Mouse (Mus musculus) retina, adult 2 months (tissue): ENCODE data around the gene Rcor2.

Experiments used
- DNase-seq: peaks from one replicate; pipeline ENCODE4 v3.0.0-alpha.2; 2012; ENCODE audit warnings: low read depth, low spot score

The Rcor2 gene

DNA sequence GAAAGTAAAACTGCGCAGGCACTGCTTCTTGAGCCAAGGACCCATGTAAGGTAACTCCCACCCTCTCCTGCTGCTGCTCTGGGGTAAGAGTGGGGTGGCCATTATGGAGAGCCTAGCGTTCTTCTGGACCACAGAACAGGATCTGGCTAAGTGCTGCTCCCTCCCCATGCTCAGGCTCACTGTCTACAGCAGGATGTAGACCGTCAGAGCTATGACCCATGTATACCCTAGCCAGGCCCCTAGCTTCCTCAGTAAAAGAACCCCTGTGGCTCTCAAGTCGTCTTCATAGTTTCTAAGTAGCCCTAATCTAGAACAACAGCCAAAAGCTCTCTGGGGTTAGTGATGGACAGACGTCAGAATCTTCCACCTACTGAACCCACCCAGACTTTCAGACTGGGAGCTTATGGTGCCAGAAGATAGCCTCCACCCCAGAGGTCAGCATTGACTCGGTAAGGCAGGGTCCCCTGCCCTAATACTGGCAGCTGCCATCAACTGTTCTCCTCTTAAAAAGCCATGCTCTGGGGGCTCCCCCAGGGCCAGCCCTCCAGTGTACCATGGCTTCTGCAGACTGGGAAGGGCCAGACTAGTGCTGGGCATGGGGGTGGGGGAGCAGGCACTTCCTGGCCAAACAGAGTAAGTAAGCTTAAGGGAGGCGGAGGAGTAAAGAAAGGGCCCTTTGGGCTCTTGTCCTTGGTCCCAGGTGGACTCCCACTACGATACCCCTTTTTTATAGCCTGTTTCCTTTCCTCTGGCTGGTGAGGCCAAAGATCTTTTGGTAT, 27.2 kb downstream of the Rcor2 start:
- no peak for DNase-seq

DNA sequence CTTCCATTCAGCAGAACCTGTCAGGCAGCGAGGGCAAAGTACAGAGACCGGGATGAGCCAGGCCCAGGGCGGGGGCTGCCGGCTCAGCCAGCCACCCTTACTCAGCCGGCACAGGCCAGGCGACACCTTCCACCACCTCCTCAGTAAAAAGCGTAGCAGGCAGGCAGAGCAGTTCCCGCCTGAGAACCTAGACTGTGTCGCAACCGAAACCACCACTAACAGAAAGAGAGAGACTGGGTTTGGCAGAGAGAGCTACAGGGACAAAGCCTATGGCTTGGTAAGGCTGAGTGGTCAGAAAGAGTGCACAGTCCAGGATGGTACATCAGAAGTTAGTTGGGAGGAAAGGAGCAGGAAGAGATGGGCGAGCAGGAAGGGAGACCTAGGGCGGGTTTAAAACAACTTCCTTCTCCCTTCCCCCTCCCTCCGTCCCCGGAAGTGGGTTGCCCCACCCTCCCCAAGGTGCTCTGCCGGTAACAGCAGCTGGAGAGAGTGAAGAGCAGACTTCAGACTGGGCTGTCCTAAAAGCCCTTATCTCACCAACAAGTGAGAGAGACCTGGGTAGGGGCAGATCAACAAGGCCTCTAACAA, 28.0 kb downstream of the Rcor2 start:
- DNase-seq: no peak

DNA sequence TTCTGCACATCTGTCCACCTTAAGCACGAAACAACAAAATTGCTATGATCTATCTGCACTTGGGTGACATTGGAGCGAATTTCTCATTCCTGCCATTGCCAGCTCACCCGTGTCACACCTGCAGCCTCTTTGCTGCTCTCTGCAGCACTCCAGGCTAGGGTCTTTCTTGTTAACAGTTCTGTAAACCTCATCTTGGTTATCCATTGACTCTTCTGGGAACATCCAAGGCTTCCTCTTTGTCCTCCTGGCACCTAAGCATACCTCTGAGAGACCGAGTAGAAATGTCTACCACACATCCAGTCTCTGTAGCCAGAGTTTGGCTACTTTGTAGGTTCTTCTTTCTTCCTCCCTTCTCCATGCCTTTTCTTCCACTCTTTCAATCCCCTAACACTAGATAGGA, 28.8 kb downstream of the Rcor2 start:
- DNase-seq: no peak

DNA sequence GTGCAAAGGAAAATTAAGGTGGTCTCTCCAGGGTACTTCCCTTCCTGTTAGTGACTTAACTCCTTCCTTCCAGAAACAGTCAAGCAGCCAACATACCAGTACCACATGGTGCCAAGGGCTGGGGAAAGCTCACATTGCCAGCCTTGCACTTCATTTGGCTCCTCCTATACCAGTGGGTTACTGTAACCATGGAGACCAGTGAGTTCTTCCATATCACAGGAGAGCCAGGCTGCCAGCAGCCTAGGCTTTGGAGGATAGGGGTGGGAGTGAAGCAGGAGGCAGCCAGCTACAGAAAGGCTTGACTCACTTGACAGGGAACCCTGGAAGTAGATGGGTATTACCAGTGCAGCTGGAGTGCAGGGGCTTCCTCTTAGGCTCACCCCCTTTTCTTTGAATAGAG, 31.9 kb downstream of the Rcor2 start:
- DNase-seq: no peak

DNA sequence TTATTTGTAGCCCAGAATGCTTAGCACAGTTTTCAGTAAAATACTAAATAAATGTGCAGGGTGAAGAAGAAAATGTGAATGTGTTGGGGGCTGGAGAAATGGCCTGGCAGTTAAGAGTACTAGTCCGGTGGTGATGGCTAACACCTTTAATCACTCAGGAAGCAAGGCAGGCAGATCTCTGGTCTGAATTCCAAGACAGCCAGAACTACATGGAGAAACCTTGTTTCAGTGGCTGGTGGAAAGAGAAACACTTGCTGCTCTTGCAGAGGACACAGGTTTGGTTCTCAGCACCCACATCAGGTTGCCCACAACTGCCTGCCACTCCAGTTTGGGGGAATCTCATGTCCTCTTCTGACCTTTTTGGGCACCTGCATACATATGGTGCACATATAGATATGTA, 33.0 kb downstream of the Rcor2 start:
- no peak for DNase-seq

DNA sequence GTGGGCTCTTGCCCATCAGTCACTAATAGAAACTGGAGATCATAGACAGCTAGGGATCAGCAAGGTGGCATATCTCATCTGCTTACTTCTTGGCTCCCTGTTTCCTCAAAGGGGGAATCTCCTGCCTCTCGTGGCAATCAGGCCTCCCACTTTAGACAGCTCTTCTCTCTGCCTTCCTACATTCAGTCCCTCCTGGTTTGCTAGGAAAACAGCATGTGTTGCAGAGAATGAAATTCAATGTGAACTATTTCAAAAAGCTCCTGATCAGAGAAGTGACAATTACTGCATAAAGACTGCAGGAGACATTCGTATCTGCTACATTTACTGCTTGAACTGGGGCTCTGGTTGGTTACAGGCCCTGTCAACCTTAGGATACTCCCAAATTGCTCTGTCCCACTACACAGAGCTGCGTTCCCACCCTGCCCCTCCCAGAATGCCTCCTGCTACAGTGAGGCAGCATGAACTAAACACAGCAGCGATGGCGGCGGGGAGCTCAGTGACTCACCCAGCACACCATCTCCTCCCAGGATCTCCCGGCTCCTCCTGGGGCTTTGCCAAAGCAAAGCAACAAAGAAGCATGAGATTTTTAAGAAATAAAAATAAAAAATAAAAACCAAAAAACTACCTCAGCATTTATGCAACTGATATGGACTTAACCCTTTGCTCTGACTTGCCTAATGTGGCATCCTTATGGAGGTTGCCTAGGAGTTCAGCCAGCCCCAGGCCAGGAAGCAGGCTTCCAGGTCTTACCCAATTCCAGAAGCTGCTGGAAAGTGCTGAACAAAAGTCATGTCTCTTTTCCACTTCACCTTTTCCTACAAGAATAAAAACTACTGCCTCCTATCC, 34.7 kb downstream of the Rcor2 start:
- DNase-seq: no peak

DNA sequence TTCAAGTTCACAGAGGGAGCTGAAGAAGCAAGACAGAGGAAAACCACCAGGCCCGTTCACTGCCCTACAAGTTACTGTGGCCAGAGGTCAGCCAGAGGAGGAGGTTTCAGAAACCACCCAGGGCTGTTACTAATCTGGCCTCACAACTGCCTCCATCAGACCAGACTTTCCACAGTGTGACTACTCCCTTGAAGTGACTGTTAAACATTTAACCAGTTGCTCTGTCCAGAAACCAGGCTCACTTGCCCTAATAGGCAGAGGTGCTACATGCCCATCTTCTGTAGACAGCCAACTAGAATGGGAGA, 35.3 kb downstream of the Rcor2 start:
- no peak for DNase-seq

DNA sequence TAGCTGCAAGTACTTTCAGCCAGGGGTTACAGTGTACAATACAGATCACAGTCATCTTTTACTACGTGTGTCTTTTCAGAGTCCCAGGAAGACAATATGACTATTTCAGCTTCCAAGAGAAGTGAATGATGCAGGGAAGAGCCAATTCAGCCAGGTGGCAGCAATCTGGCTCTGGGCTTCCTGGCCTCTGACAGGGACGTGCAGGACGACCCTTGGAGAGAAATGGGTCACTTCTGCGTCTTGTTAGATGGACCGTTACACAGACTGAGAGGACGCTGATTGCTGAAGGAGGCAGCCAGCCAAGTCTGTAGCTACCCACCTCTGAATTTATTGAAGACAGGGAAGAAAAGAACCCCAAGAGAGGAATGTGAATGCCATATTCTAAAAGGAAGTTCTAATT, 36.7 kb downstream of the Rcor2 start:
- no peak for DNase-seq

DNA sequence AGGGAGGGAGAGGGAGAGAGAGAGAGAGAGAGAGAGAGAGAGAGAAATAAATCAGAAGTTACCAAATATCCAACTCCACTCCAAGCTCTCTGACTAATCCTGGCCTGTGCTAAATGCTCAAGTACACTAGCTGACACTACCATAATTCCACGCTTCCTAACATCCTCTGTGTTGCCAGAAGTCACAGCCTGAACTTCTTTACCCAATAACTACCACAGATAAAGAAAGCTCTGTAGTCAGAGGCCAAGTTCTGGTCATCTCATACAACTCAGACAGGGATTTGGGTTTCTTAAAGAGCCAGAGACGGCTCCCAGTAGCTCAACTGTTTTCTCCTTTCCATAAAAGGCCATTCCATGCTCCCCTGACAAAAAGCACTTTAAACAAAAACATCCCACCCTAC, 37.7 kb downstream of the Rcor2 start:
- DNase-seq: no peak

DNA sequence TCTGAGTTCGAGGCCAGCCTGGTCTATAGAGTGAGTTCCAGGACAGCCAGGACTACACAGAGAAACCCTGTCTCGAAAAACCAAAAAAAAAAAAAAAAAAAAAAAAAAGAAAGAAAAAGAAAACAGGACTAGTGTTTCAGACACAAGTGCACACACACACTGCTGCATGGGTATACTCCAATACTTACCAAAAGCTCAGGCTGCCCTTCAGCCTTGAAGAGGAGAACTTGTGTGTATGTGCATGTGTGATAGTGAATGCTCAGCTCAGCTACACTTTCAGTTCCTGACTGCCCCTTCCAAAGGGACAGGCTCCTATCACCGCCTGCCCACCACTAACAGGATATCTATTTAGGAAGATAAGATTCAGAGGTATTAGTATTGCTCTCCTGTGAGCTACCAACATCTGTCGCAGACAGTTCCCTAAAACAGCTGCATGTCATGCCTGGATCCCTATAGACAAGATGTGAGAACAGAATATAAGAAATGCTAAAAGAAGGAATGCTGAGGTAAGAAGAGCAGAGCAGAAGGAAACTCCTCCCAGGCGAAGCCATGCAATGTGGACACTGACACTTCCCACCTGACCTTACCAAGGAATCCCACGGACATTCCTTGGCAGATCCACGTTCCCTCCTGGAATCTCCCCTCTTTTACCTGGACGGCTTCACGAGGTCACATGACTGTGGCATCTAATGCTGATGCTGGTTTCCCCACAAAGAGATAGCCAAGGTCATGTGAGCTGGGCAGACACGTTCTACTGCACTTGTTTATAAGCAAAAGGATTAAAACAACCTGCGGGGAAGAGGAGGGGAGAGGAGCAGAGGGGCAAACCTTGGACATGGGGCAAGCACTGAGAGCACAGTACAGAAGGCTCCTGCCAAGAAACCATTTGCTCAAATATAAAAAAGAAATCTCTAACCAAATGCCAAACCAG, 38.5 kb downstream of the Rcor2 start:
- no peak for DNase-seq

DNA sequence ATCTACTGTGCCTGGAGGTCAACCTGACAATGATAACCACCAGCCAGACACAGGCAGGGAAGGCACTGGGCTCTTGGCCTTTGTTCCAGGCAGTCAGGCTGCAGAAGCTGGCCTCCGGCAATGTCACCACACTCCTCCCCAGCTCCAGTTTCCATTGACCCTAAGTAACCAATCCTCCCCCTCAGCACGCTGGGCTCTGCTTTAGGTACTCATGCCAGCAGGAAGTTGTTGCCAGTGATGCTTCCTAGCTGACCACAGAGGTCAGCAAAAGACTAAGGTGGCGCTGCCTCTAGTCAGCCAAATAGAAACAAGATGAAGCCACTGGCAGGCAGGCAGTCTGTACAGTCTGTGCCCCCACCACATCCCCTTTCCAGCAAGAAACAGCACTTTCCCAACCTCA, 39.8 kb downstream of the Rcor2 start:
- DNase-seq: no peak

DNA sequence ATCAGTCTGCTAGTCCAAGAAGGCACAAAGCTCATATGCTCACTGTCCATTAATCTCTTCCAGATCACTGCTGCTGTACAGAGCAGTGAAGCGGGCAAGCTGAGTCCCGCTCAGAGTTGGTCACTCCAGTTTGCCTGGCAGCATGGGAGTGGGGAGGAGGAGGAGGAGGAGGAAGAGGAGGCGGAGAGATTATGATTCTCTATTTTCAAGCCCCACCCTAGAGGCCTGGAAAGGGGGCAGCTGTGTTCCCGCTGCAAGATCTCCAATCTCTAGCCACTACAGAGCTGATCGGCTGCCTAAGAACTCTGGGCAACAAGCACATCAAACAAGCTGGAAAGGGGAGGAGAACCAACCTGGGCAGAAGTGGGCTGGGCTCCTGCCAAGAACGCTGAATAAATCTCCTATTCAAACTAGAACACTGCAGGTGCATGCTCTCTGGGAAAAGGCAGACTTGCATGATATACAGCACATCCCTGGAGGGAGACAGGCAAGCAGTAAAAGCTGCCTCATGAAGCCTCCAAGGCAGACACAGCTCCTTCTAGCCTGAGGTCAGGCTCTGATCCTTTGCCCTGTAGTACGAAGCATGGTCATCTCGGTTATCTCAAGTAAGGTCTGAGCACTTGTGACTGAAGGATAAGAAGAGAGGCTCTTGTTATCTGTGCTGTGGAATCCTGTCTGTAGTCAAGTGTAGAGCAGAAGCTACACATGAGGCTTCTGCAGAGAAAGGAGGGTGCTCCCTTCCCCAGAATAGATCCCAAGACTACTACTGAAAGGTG, 41.1 kb downstream of the Rcor2 start:
- no peak for DNase-seq

DNA sequence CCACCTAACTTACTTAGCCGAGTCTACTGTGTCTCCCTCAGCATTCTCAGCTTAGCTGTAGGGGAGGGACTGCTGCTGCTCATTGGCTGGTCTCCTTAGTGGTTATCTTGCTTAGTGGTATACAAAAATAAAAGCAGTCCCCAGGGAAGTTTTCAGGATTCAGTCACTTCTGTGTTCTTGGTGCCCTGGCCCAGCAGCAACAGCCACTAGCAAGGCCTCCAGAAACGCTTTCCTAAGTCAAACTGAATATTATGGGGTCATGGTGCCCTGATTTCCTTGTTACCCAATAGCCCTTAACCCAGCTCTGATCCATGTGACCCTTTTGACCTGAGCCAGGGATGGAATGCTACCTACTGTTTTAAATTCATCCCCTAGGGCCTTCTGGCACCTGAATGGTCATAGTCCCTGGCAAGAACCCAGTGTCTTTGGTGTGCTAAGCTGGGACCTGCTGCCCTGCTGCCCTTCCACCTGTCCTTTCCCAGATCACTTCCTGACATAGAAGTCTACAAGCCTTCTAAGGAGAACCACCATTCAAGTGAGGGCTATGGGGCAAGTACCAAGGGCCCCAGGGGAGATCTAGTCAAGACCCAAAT, 42.7 kb downstream of the Rcor2 start:
- no peak for DNase-seq

DNA sequence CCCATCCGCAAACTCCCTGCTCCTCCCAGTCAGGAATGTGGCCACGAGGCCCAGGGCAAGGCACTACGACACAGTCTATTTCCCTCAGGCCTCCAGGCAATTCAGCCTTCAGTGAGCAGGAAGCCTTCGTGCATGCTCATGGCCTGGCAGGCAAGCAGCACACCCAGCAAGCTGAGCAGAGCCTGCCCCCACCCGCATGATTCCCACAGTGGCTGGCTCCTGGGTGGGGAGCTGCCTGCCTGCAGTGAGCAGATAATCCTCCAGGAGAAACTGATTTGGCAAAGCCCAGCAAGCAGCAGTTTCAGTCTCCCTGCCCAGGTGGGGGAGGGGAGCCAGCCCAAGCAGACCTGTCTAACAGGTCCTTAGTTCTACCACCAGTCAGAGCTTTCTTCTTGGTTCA, 43.6 kb downstream of the Rcor2 start:
- DNase-seq: no peak

DNA sequence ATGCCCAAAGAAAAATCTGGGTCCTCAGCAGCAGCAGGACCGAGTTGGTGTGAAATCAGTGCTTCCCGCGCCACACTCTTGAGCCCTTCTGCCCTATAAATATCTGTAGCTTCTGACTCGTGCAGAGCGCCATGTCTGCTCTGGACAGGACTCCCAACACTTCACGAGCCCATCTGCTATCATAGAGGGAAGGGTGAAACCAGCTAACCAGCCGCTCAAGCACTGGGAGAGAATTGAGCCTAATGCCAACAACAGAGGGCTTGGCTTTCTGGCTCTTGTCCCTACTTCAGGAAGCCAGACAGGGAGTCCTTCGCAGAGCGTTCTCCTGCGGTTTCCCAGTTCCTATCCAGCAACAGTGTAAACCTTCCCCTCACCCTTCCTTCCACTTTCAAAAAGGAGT, 44.2 kb downstream of the Rcor2 start:
- DNase-seq: no peak

DNA sequence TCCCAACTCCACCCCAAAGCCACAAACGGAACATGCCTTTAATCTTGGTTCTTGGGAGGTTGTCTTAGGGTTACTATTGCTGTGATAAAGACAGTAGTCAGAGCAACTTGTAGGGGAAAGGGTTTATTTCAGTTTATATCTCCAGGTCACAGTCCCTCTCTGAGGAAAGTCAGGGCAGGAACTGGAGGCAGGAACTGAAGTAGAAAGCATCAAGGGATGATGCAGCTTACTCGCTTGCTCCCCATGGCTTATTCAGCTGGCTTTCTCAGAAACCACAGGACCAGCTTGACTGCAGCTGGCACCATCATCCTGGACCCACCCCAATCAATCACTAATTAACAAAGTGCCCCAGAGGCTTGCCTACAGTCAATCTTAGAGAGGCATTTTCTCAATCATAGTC, 46.5 kb downstream of the Rcor2 start:
- DNase-seq: no peak

DNA sequence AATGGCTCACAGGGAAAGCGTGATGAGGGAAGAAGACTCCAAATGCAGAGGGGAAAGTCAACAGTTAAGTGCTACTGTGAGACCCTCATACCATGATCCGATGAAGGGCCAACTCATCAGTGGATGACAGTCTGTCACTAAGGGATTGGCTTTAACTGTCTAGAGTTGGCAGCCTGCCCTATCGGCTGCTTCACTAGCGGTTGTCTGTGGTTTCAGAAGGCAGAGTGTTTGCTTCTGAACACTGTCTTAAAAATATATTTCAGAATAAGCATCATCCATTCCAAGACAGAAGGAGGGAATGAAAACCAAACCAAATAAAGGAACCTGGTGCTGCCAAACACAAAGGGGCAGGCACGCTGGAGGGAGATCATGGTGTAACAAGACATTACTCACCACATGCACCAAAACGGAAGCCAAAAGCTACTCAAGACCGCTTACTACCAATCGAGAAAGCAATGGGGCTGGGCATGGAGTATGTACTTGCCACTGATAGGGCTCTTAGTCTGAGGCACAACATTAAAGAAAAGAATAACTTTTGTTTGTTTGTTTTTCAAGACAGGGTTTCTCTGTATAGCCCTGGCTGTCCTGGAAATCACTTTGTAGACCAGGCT, 48.0 kb downstream of the Rcor2 start:
- no peak for DNase-seq

DNA sequence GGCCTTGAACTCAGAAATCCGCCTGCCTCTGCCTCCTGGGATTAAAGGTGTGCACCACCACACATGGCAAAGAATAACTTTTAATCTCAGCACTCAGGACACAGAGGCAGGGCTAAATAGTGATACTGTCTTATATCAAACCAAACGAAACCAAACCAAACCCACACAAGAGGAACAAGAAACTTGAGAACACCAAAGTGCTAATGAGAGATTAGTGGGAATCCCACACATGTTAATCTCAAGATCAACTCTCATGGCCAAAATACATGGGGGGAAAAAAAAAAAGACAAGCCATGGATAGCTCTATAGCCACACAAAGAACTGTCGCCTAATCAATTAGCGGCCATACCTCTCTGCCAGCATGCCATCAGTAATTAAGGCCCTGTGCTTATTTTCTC, 48.5 kb downstream of the Rcor2 start:
- DNase-seq: no peak

DNA sequence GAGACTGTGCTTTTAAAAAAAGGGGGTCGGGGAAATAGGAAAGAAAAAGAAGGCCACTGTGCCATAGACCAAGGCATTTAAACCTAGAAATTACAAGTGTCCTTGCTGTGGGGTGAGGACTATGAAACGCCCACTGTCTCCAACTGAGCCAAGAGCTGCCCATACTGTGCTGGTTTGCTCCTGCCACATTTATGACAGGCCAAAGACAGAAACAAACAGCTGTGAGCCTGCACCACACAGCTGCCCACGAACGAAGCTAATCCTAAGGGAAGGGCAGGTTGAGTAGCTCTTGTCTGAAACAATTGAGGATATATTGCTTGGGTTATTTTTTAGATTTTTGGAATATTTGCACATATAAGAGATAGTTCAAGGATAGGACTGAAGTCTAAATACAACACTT, 49.7 kb downstream of the Rcor2 start:
- no peak for DNase-seq

DNA sequence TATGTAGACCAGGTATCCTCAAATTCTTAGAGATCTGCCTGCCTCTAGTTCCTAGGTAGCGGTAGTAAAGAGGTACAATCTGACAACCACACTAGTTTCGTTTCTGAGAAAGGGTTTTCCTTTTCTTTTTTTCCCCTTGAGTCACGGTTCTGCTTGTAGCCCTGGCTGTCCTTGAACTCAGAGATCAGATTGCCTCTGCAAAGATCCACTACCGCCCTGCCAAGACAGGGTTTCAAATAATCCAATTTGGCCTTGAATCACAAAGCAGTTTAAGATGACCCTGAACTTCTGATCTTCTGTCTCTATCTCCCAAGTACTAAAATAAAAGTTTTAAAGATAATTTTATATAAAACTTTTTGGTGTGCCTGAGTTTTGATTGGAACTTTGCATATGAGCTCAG, 50.6 kb downstream of the Rcor2 start:
- no peak for DNase-seq
